Mouse (Mus musculus) megakaryocyte progenitor cell, adult 5-6 weeks (primary cell): ENCODE data around the gene Xpo1. TPM values are rescaled to one million over a fixed set of nuclear protein-coding genes. Genes with fewer than 3 reads are reported as not detected.
"Not testable (repeated sequence)": the region's sequence is repeated elsewhere in the genome, so short reads cannot be mapped to it uniquely, and the experiment has no call there.

Experiments
- ATAC-seq: replicated peaks from 2 replicates; pipeline ENCODE4 v1.8.0; 2016; ENCODE audit warnings: mild to moderate bottlenecking, moderate TSS enrichment, inconsistent platforms; ENCODE audit not compliant: poor library complexity
- total RNA-seq, 2 experiments: library from RNA; stranded (forward) in 1 of 2; stranded (reverse) in 1 of 2; fragments of 157-497, 149-512 nt in 1 of 2; fragments of 200-1000 nt in 1 of 2; gene quantifications; 2 replicates each; pipeline versions ENCODE4 v1.2.3 to v1.2.4; 2015 to 2017

Gene Xpo1
- 139 and 148 TPM in 2 replicates for total RNA-seq (2015)
- total RNA-seq (2017): 214 and 253 TPM in 2 replicates

GRCm38 (mm10) chr11:23255427-23256193, at the start of gene Xpo1:
Xpo1 (plus strand) TSS chr11:23256041.
- ATAC-seq: peak; percentile 74

- ATAC-seq: no peak
Measured at GRCm38 (mm10) chr11:23209717-23210116, 46.1 kb upstream of the Xpo1 start.

GRCm38 (mm10) chr11:23210590-23211510, 45.0 kb upstream of the Xpo1 start:
- ATAC-seq: peak; percentile 71

GRCm38 (mm10) chr11:23217430-23217829, 38.4 kb upstream of the Xpo1 start:
- peak; percentile 50 for ATAC-seq

GRCm38 (mm10) chr11:23236015-23236414, 19.8 kb upstream of the Xpo1 start:
- peak; percentile 58 for ATAC-seq

- no peak for ATAC-seq
Measured at GRCm38 (mm10) chr11:23253931-23254330, 1.9 kb upstream of the Xpo1 start.

- ATAC-seq: no peak
Measured at GRCm38 (mm10) chr11:23254548-23254947, 1.3 kb upstream of the Xpo1 start.

- no peak for ATAC-seq
Measured at GRCm38 (mm10) chr11:23255053-23255426, 801 bp upstream of the Xpo1 start.

GRCm38 (mm10) chr11:23256194-23256802, 457 bp downstream of the Xpo1 start:
- 0 out of 2 replicates have a peak, but pooled peaks have one; percentile 0 for ATAC-seq

GRCm38 (mm10) chr11:23256803-23257704, 1.2 kb downstream of the Xpo1 start:
- ATAC-seq: peak; percentile 45

GRCm38 (mm10) chr11:23259073-23259472, 3.2 kb downstream of the Xpo1 start:
- no peak for ATAC-seq

- no peak for ATAC-seq
Measured at GRCm38 (mm10) chr11:23259481-23259880, 3.6 kb downstream of the Xpo1 start.

GRCm38 (mm10) chr11:23260186-23260585, 4.3 kb downstream of the Xpo1 start:
- no peak for ATAC-seq

GRCm38 (mm10) chr11:23261490-23261889, 5.6 kb downstream of the Xpo1 start:
- no peak for ATAC-seq

- ATAC-seq: no peak
Measured at GRCm38 (mm10) chr11:23264949-23265348, 9.1 kb downstream of the Xpo1 start.

GRCm38 (mm10) chr11:23271770-23272724, 16.2 kb downstream of the Xpo1 start:
- peak; percentile 85 for ATAC-seq

GRCm38 (mm10) chr11:23275780-23276179, 19.9 kb downstream of the Xpo1 start:
- no peak for ATAC-seq

- ATAC-seq: 0 out of 2 replicates have a peak, but pooled peaks have one; percentile 20
Measured at GRCm38 (mm10) chr11:23284469-23284868, 28.6 kb downstream of the Xpo1 start.

- not testable (repeated sequence) for ATAC-seq
Measured at GRCm38 (mm10) chr11:23288866-23289265, 33.0 kb downstream of the Xpo1 start.
